Mouse (Mus musculus) common myeloid progenitor, adult 5-6 weeks (primary cell): ENCODE data around the gene Dynlrb1. TPM values are rescaled to one million over a fixed set of nuclear protein-coding genes. Genes with fewer than 3 reads are reported as not detected.
A peak's percentile ranks its signal among the peaks of the same experiment; 100 is the strongest.

ENCODE experiments used
- ATAC-seq: replicated peaks from 2 replicates; pipeline ENCODE4 v1.8.0; 2016; ENCODE audit warnings: low read depth, mild to moderate bottlenecking, moderate TSS enrichment, inconsistent platforms; ENCODE audit not compliant: poor library complexity, severe bottlenecking
- total RNA-seq: library from RNA; stranded (forward); fragments of 200-1000, 187-1606 nt; gene quantifications from 2 replicates; pipeline ENCODE4 v1.2.3, GENCODE M21; 2017

Gene Dynlrb1
- total RNA-seq: 233 and 253 TPM in 2 replicates

GRCm38 (mm10) chr2:155236362-155236992 lies at the start of gene Dynlrb1:
TSS of gene Dynlrb1 (plus strand) at chr2:155236533.
- ATAC-seq: peak; percentile 98

DNA sequence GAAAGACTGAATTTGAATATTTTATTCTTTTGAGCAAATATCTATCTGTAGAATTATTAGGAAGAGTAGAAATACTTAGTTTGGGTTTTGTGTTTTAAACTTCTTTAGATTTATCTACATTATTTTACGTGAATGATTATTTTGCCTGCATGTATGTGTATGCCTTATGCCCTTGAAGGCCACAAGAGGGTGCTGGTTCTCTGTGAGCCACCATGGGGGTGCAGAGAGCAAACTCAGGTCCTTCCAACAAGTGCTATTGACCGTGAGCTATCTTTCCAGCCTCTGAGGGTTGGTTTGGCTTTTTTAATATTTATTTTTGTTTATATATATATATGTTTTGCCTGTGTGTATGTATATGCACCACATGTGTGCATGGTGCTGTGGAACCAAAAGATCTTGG lies 28.9 kb upstream of the Dynlrb1 start:
- ATAC-seq: peak; percentile 82

GRCm38 (mm10) chr2:155223145-155223544 lies 13.2 kb upstream of the Dynlrb1 start:
- ATAC-seq: no peak

- ATAC-seq: no peak
Measured at GRCm38 (mm10) chr2:155224721-155225120, 11.6 kb upstream of the Dynlrb1 start.

- ATAC-seq: peak; percentile 72
Measured at GRCm38 (mm10) chr2:155235746-155236361, 479 bp upstream of the Dynlrb1 start.

- no peak for ATAC-seq
Measured at GRCm38 (mm10) chr2:155237276-155237675, 943 bp downstream of the Dynlrb1 start.

- ATAC-seq: no peak
Measured at GRCm38 (mm10) chr2:155240915-155241314, 4.6 kb downstream of the Dynlrb1 start.

DNA sequence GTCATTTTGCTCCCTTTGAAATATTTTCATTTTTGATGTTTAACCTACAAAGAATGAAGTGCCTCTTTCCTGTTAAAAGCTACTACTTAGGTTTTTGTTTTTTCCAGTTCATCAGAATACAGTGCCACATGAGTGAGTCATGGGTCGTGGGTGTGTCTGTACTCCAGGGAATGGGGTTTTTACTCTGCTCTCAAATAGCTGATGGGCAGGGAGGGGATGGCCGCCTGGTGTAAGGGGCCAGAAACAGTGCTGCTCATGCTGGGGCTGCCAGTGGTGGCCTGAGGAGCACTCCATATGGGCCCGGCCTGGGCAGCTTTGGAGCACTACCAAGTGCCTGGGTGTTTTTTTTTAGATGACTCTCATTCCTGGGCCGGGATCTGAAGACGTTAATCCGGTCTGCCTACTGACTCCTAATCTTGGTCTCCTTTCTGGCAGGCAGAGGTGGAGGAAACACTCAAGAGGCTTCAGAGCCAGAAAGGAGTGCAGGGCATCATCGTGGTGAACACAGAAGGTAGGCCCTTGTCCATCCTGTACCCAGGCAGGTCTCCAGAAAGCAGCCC lies 6.0 kb downstream of the Dynlrb1 start:
- no peak for ATAC-seq

DNA sequence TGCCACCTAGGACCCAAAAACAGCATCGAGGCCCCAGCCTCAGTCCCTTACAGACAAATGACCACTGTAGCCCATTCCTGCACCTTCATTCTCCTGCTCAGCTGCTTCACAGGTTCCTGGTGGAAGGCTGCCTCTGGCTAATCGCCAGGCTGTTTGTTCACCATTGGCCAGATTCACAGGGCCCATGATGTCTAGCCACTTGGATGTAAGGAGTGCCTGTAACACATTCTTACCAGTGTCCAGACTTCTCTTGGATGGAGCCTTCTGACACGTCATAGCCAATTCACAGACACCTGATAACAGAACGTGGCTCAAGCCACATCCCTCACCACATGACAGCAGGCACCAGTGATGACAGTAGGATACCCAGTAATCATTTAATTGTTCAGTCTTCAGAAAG lies 9.9 kb downstream of the Dynlrb1 start:
- ATAC-seq: no peak

GRCm38 (mm10) chr2:155248206-155248605 lies 11.9 kb downstream of the Dynlrb1 start:
- ATAC-seq: no peak

- 0 out of 2 replicates have a peak, but pooled peaks have one; percentile 32 for ATAC-seq
Measured at GRCm38 (mm10) chr2:155248718-155249117, 12.4 kb downstream of the Dynlrb1 start.

- ATAC-seq: 0 out of 2 replicates have a peak, but pooled peaks have one; percentile 29
Measured at GRCm38 (mm10) chr2:155249588-155249987, 13.3 kb downstream of the Dynlrb1 start.

GRCm38 (mm10) chr2:155265526-155265925 lies 29.2 kb downstream of the Dynlrb1 start:
- ATAC-seq: no peak

GRCm38 (mm10) chr2:155266896-155267295 lies 30.6 kb downstream of the Dynlrb1 start:
- ATAC-seq: no peak

DNA sequence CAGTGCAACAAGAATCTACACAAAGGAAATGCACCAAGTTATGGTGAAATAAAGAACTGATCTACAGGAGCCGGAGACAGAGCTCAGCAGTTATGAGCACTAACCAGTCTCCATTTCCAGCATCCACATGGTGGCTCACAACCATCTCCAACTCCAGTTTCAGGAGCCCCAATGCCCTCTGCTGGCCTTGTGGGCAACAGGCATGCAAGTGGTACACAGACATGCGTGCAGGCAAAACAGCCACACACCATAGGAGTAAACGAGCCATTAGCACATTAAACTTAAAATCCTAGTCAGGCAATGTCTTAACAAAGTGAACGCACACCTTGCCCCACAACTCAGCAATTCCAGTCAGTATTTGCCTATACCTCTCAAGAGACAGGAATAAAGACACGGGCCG lies 35.6 kb downstream of the Dynlrb1 start:
- ATAC-seq: peak; percentile 51

- ATAC-seq: no peak
Measured at GRCm38 (mm10) chr2:155272396-155273170, 36.2 kb downstream of the Dynlrb1 start.

- ATAC-seq: no peak
Measured at GRCm38 (mm10) chr2:155273603-155274002, 37.3 kb downstream of the Dynlrb1 start.

- ATAC-seq: peak; percentile 91
Measured at GRCm38 (mm10) chr2:155276195-155276594, 39.9 kb downstream of the Dynlrb1 start, which contains the start of gene Map1lc3a. TSS of gene Map1lc3a (plus strand) at chr2:155276297.

DNA sequence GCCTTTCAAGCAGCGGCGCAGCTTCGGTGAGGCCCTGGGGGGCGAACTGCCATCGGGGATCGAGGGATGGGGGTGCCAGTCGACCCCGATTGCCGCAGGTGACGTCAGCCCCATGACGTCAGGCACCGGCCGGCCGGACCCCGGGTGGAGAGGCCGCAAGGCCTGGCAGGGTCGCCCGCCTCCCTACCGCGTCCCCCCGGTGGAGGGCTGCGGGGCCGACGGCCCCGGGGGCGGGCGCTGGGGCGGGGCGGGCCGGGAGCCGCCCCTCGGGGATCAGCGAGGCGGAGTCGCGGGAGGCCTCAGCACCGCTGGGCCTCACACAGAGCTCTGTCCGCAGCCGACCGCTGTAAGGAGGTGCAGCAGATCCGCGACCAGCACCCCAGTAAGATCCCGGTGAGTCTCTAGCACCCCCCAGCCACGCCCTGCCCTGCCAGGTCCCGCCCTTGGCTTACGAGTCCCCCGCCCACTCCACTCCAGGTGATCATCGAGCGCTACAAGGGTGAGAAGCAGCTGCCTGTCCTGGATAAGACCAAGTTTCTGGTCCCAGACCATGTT lies 40.4 kb downstream of the Dynlrb1 start:
- ATAC-seq: peak; percentile 50

- ATAC-seq: no peak
Measured at GRCm38 (mm10) chr2:155277721-155278120, 41.4 kb downstream of the Dynlrb1 start.
